Comparison of ENCODE assay signal across 8 mouse cellular contexts in genomic region chr19:46339287-46339971, GRCm38 (mm10). TPM values are rescaled to one million over a fixed set of nuclear protein-coding genes. Genes with fewer than 3 reads are reported as not detected.
A peak's percentile ranks its signal among the peaks of the same experiment; 100 is the strongest.
DNase-seq lines count a peak whose midpoint lies in the region; ATAC-seq and TF ChIP-seq lines count a peak whose summit lies in the region.

No protein-coding gene starts in this region.

- peak; percentile 28; the same call in 1 of the 2 replicates for ATAC-seq in frontal cortex, adult (ENCODE audit: low TSS enrichment)
- no peak for ATAC-seq in kidney, postnatal 0 days (replicated peaks; ENCODE audit: low FRiP score, low read depth)

- WGBS in kidney, postnatal 0 days: 61% methylated on average over 7 of the region's 7 CpGs

- H3K4me2 ChIP-seq in kidney, postnatal 0 days (ENCODE audit: low read length): no peak overlapping the region

- 0 out of 2 replicates have a peak overlapping the region, but pooled peaks have one; percentile 28 for H3K27ac ChIP-seq in kidney, postnatal 0 days

- no peaks in the 10 kb centered on the region for H3K9me3 ChIP-seq in kidney, postnatal 0 days (replicated peaks; ENCODE audit: low read length)

- no peaks in the 10 kb centered on the region for H3K36me3 ChIP-seq in kidney, postnatal 0 days (ENCODE audit: insufficient read depth, low read length)

- no peak overlapping the region for H3K9ac ChIP-seq in kidney, postnatal 0 days (ENCODE audit: low read depth, low read length)

- DNase-seq in frontal cortex, postnatal 25 days (ENCODE audit: low spot score in 2 of 2): no peak
- DNase-seq in NIH3T3 (ENCODE audit: low read depth): peak; percentile 85
- peak; percentile 74 to 75 for DNase-seq in heart, adult 18-20 months
- no peak for DNase-seq in kidney, postnatal 0 days (ENCODE audit: low spot score)
- DNase-seq in lung, postnatal 25 days (ENCODE audit: low spot score): peak; percentile 81
- peak; percentile 50 to 59 for DNase-seq in spleen, postnatal 10 days (ENCODE audit: low spot score in 2 of 2)
- no peak for DNase-seq in frontal cortex, adult 2 months (ENCODE audit: extremely low spot score in 1 of 2, low spot score in 1 of 2)

- H3K4me3 ChIP-seq in kidney, postnatal 0 days (replicated peaks; ENCODE audit: low read depth, low read length): no peak overlapping the region

- TF ChIP-seq CTCF in kidney, postnatal 0 days (IDR thresholded peaks at IDR 0.05; ENCODE audit: low read depth): no peak

- H3K4me1 ChIP-seq in kidney, postnatal 0 days (replicated peaks; ENCODE audit: insufficient read depth, low read length): peaks cover 7% of the 10 kb centered on the region; the same call in 1 of the 2 replicates

- no peaks in the 10 kb centered on the region for H3K27me3 ChIP-seq in kidney, postnatal 0 days (ENCODE audit: insufficient read depth, low read length)

RNA-seq across cellular contexts. Expression of gene Cuedc2, which starts 0.9 kb away (rescaled TPM):
- total RNA-seq in heart, adult 18-20 months (2021): 10 to 100 TPM; 91.4 to 92.1 TPM
- polyA plus RNA-seq in kidney, postnatal 0 days (2015; fragmentation: Nextera tagmentation; extraction: Ambion mirVana): 167 and 173 TPM in 2 replicates
- polyA plus RNA-seq in frontal cortex, adult 2 months (2012; rRNA removed): 226 and 229 TPM in 2 replicates

RNA-seq across cellular contexts. Expression of gene Mfsd13a, which starts 1.5 kb away (rescaled TPM):
- 1 to 10 TPM; 3.7 to 4.0 TPM for total RNA-seq in heart, adult 18-20 months (2021)
- polyA plus RNA-seq in kidney, postnatal 0 days (2015; fragmentation: Nextera tagmentation; extraction: Ambion mirVana): 12.0 and 14.0 TPM in 2 replicates
- polyA plus RNA-seq in frontal cortex, adult 2 months (2012; rRNA removed): 30.4 and 39.6 TPM in 2 replicates

RNA-seq across cellular contexts. Expression of gene 2310034G01Rik, which starts 10.7 kb away (rescaled TPM):
- total RNA-seq in heart, adult 18-20 months (2021): under 1 TPM; 0.69 TPM
- 3.5 and 4.0 TPM in 2 replicates for polyA plus RNA-seq in kidney, postnatal 0 days (2015; fragmentation: Nextera tagmentation; extraction: Ambion mirVana)
- polyA plus RNA-seq in frontal cortex, adult 2 months (2012; rRNA removed): 1.8 and 2.1 TPM in 2 replicates

RNA-seq across cellular contexts. Expression of gene Fbxl15, which starts 11.4 kb away (rescaled TPM):
- total RNA-seq in heart, adult 18-20 months (2021): 1 to 10 TPM; 6.5 to 6.9 TPM
- 29.9 and 33.8 TPM in 2 replicates for polyA plus RNA-seq in kidney, postnatal 0 days (2015; fragmentation: Nextera tagmentation; extraction: Ambion mirVana)
- 33.2 and 36.5 TPM in 2 replicates for polyA plus RNA-seq in frontal cortex, adult 2 months (2012; rRNA removed)

RNA-seq across cellular contexts. Expression of gene Psd, which starts 12.5 kb away (rescaled TPM):
- under 1 TPM; 0.51 to 0.60 TPM for total RNA-seq in heart, adult 18-20 months (2021)
- polyA plus RNA-seq in kidney, postnatal 0 days (2015; fragmentation: Nextera tagmentation; extraction: Ambion mirVana): 2.7 and 2.9 TPM in 2 replicates
- polyA plus RNA-seq in frontal cortex, adult 2 months (2012; rRNA removed): 653 and 659 TPM in 2 replicates

Comparison
In these comparisons a context has a peak if more than half of its experiments do, and no peak if none do; other contexts are left out.
1. DNase-seq: peak in NIH3T3 (single experiment), heart, adult 18-20 months (2 of 2), lung, postnatal 25 days (single experiment) and spleen, postnatal 10 days (2 of 2); none in frontal cortex, postnatal 25 days (0 of 2), kidney, postnatal 0 days (single experiment) and frontal cortex, adult 2 months (0 of 2).